Mouse (Mus musculus): ENCODE results near the gene Psmb8. TPM values are rescaled to one million over a fixed set of nuclear protein-coding genes. Genes with fewer than 3 reads are reported as not detected.

The Psmb8 gene
- total RNA-seq, 2 experiments from 2014 or later, result 2.3 to 4.4 TPM

GRCm38 (mm10) chr17:34247047-34247446 lies 49.5 kb downstream of the Psmb8 start:
- no peak for DNase-seq (ENCODE audit: low spot score in 2 of 2)

DNA sequence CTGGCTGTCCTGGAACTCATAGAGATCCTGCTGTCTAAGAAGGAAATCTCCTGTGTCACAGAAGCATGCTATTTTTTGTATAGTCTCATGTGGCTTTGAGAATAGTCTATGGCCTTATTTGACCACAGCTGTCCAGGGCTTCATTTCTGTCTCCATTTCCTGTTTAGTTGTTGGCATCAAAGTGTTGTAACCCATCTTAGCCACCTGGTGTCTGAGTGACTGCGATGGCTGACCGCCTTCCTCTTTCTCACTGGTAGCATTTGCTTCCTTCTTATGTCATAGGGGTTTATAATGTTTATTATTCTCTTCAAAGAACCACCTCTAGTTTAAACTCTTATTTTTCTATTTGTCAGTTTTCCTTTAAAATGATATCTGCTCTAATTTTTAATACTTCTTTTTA lies 51.2 kb downstream of the Psmb8 start:
- peak in 1 of 2 experiments; percentile 4 for DNase-seq (ENCODE audit: low spot score in 2 of 2)

DNA sequence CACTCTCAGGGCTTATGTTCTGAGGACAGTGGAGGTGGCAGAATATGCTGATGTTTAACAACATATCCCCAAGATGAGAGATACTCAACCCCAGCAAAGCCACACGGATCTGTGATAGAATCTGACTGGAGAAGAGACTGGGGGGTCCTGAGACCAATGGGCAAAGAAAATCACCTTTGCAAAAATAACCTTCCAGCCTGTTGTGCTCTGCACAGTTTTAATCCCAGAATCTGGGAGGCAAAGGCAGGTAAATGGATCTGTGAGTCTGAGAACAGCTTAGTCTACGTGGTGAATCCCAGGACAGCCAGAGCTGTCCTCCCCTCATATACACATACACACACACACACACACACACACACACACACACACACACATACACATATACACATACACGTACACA lies 51.8 kb downstream of the Psmb8 start:
- no peak for DNase-seq (ENCODE audit: low spot score in 2 of 2)

- peak; percentile 34 to 48 for DNase-seq (ENCODE audit: low spot score in 2 of 2)
Observed at GRCm38 (mm10) chr17:34249878-34250277, 52.4 kb downstream of the Psmb8 start.

Other genes with a start within 250 kb of the Psmb8 start
- gene B3galt4, start 246.2 kb upstream of the Psmb8 start, total RNA-seq (2021), result 1 to 10 TPM; 6.2 to 6.7 TPM
- 10 to 100 TPM; 80.4 to 81.7 TPM for gene Vps52, start 241.9 kb upstream of the Psmb8 start, total RNA-seq (2021)
- 100 to 1,000 TPM; 453 to 457 TPM for gene Rps18, start 241.7 kb upstream of the Psmb8 start, total RNA-seq (2021)
- gene H2-K1, start 197.4 kb upstream of the Psmb8 start, total RNA-seq (2021), result 10 to 100 TPM; 11.1 to 14.3 TPM
- 10 to 100 TPM; 27.8 to 34.2 TPM for gene Ring1, start 173.0 kb upstream of the Psmb8 start, total RNA-seq (2021)
- 10 to 100 TPM; 48.6 to 51.6 TPM for gene H2-Ke6, start 169.7 kb upstream of the Psmb8 start, total RNA-seq (2021)
- gene Slc39a7, start 166.0 kb upstream of the Psmb8 start, total RNA-seq (2021), result 100 to 1,000 TPM in 1 of 2 experiments, 10 to 100 TPM in 1; 82.8 to 108 TPM
- 10 to 100 TPM; 70.1 to 70.2 TPM for gene Rxrb, start 165.9 kb upstream of the Psmb8 start, total RNA-seq (2021)
- gene Col11a2, start 158.3 kb upstream of the Psmb8 start, total RNA-seq (2021), result 10 to 100 TPM; 14.5 to 22.0 TPM
- under 1 TPM in 1 of 2 experiments, not detected in 1; 0.34 TPM for gene H2-Oa, start 105.4 kb upstream of the Psmb8 start, total RNA-seq (2021)
- 10 to 100 TPM; 34.4 to 38.6 TPM for gene H2-DMa, start 78.2 kb upstream of the Psmb8 start, total RNA-seq (2021)
- 100 to 1,000 TPM; 252 to 263 TPM for gene Brd2, start 75.1 kb upstream of the Psmb8 start, total RNA-seq (2021)
- gene H2-DMb2, start 54.4 kb upstream of the Psmb8 start, total RNA-seq (2021), result not detected
- under 1 TPM; 0.69 to 0.91 TPM for gene H2-DMb1, start 44.6 kb upstream of the Psmb8 start, total RNA-seq (2021)
- gene Tap1, start 10.2 kb upstream of the Psmb8 start, total RNA-seq (2021), result 1 to 10 TPM; 5.1 to 5.2 TPM
- 1 to 10 TPM; 1.4 to 1.9 TPM for gene Psmb9, start 10.0 kb upstream of the Psmb8 start, total RNA-seq (2021)
- 1 to 10 TPM; 4.8 to 6.3 TPM for gene Tap2, start 5.8 kb downstream of the Psmb8 start, total RNA-seq (2021)
- under 1 TPM; 0.18 to 0.33 TPM for gene H2-Ob, start 41.2 kb downstream of the Psmb8 start, total RNA-seq (2021)
- gene H2-Ab1, start 60.0 kb downstream of the Psmb8 start, total RNA-seq (2021), result 1 to 10 TPM; 1.6 to 1.8 TPM
- under 1 TPM; 0.64 to 0.69 TPM for gene H2-Aa, start 90.1 kb downstream of the Psmb8 start, total RNA-seq (2021)
- 1 to 10 TPM; 1.3 to 2.3 TPM for gene H2-Eb1, start 108.1 kb downstream of the Psmb8 start, total RNA-seq (2021)
- not detected for gene H2-Eb2, start 127.9 kb downstream of the Psmb8 start, total RNA-seq (2021)
- 1 to 10 TPM in 1 of 2 experiments, under 1 TPM in 1; 0.58 to 1.3 TPM for gene Btnl2, start 157.1 kb downstream of the Psmb8 start, total RNA-seq (2021)
- gene Btnl1, start 179.4 kb downstream of the Psmb8 start, total RNA-seq (2021), result not detected
- 1 to 10 TPM; 7.1 to 8.6 TPM for gene BC051142, start 201.1 kb downstream of the Psmb8 start, total RNA-seq (2021)

All from layer of hippocampus, postnatal 10 days (tissue).